Mouse (Mus musculus) kidney, postnatal 0 days (tissue): ENCODE results near the gene Smurf2. TPM values are rescaled to one million over a fixed set of nuclear protein-coding genes. Genes with fewer than 3 reads are reported as not detected.

Experiments used
- ATAC-seq: fragments of 200-750 bp; cut with Nextera tagmentation; replicated peaks from 2 replicates; pipeline ENCODE4 v1.8.0; 2017; ENCODE audit warnings: low read depth, moderate number of reproducible peaks, moderate TSS enrichment, moderate library complexity; ENCODE audit not compliant: low FRiP score
- DNase-seq: peaks from one replicate; pipeline ENCODE4 v3.0.0-alpha.2; 2016; ENCODE audit warnings: low spot score
- H3K27ac ChIP-seq: fragments of 300-500 bp; sonication (generic); 2 replicates; pipeline ENCODE4 v1.5.1; 2014; ENCODE audit warnings: mild to moderate bottlenecking
- H3K27me3 ChIP-seq: fragments of 300-500 bp; sonication (generic); 2 replicates; pipeline ENCODE4 v1.6.1; 2014; ENCODE audit warnings: low read length, mixed read lengths; ENCODE audit not compliant: insufficient read depth
- H3K36me3 ChIP-seq: fragments of 300-500 bp; sonication (generic); 2 replicates; pipeline ENCODE4 v1.6.1; 2014; ENCODE audit warnings: low read length, mixed read lengths; ENCODE audit not compliant: insufficient read depth
- H3K4me1 ChIP-seq: fragments of 300-500 bp; sonication (generic); replicated peaks from 2 replicates; pipeline ENCODE4 v1.6.1; 2014; ENCODE audit warnings: antibody characterized with exemption, low read length, mixed read lengths; ENCODE audit not compliant: insufficient read depth
- H3K4me2 ChIP-seq: fragments of 300-500 bp; sonication (generic); 2 replicates; pipeline ENCODE4 v1.6.1; 2014; ENCODE audit warnings: mild to moderate bottlenecking, low read length, moderate library complexity, mixed read lengths
- H3K4me3 ChIP-seq: fragments of 300-500 bp; sonication (generic); replicated peaks from 2 replicates; pipeline ENCODE4 v1.5.1; 2014; ENCODE audit warnings: low read depth, low read length
- H3K9ac ChIP-seq: fragments of 300-500 bp; sonication (generic); 2 replicates; pipeline ENCODE4 v1.6.1; 2014; ENCODE audit warnings: low read depth, low read length
- H3K9me3 ChIP-seq: fragments of 300-500 bp; sonication (generic); replicated peaks from 2 replicates; pipeline ENCODE4 v1.6.1; 2016; ENCODE audit warnings: low read length, inconsistent platforms, mixed read lengths
- CTCF ChIP-seq: IDR thresholded peaks from 2 replicates; pipeline ENCODE4 v1.5.1; 2016; ENCODE audit warnings: antibody characterized with exemption, low read depth, mild to moderate bottlenecking, moderate library complexity
- WGBS: fragments of 180-500 bp; shearing (Covaris S2); extraction: QIAGEN DNeasy Blood & Tissue Kit; methylation state at CpG from one replicate; pipeline ENCODE4 v1.1.7; 2014; 5-methylcytosine and 5-hydroxymethylcytosine counted together
- microRNA-seq: library from miRNA; unstranded; fragments of <30 nt; microRNA quantifications from one replicate; pipeline ENCODE4, GENCODE M21; 2016
- polyA plus RNA-seq: library from polyadenylated mRNA; unstranded; fragments of >200 nt; fragmentation: Nextera tagmentation; extraction: Ambion mirVana; gene quantifications from 2 replicates; pipeline ENCODE4 v1.2.1, GENCODE M21; 2015

Smurf2 gene
- polyA plus RNA-seq, 1 experiment from 2014 or later: 12.3 TPM

DNA sequence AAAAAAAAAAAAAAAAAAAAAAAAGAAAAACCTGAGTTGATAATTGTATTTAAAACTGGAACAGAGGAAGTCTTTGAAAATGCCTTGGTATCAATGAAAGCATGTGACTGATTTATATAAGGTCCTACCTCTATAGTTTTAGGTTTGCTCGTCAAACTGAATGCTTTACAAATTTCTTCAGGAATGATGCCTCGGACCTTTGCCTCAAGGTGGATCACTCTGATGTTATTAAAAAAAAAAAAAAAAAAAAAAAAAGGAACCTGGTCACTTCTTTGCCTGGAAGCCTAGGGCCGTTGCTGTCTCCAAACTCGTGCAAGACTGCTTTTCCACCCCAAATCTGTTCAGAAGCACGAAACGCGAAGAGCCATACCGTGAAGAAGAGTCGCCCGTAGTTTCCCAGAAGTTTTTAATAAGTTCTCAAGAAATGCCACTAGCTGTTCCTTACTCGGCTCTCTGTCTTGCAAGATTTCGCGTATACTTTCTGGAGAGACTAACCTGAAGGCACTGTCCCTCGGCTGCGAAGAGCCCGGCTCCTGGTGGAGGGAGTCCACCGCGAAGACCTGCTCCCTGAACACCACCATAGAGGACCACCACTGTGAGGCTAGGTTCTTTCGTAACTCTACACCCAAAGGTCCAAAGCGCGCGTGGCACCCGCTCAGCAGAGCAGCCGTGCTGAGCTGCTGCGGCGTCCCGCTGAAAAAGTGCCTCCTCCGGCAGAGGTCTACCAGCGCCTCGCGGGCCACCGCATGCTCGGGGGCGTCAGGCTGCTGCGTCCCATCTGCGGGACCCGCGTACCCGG lies 141.7 kb downstream of the Smurf2 start:
- DNase-seq (peak; percentile 68), ATAC-seq (peak; percentile 81; the same call in 1 of the 2 replicates)
- peak overlapping the region; percentile 96 for H3K27ac ChIP-seq
- no peak for TF ChIP-seq CTCF
- no peaks in the 10 kb centered on the region for H3K9me3 ChIP-seq
- H3K4me2 ChIP-seq: peak overlapping the region; percentile 79
- peak overlapping the region; percentile 91 for H3K9ac ChIP-seq
- 1% methylated on average over 39 of the region's 39 CpGs for WGBS
- H3K36me3 ChIP-seq: peaks cover 38% of the 10 kb centered on the region
- peak overlapping the region; percentile 62 for H3K4me3 ChIP-seq
- no peaks in the 10 kb centered on the region for H3K27me3 ChIP-seq
- H3K4me1 ChIP-seq: no peaks in the 10 kb centered on the region

DNA sequence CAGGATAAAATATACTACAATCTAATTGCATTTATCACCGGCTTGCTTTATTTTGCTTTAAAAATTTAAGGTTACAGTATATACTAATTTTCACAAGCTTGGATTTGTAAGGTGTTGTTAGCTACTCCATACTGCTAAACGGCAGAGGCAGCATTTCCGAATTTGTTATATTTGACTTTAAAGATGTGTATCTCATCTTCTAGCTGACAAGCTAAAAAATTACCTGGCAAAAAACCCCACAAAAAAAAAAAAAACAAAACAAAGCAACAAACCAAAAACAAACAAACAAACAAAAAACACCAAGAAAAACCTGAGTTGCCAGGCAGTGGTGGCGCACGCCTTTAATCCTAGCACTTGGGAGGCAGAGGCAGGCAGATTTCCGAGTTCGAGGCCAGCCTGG lies 142.4 kb downstream of the Smurf2 start:
- Histone ChIP-seq H3K27me3 (no peaks in the 10 kb centered on the region), H3K27ac (no peak overlapping the region), H3K36me3 (peaks cover 35% of the 10 kb centered on the region), H3K4me2 (peak overlapping the region; percentile 79; the same call in 1 of the 2 replicates), H3K9me3 (no peaks in the 10 kb centered on the region), H3K4me3 (no peak overlapping the region), H3K4me1 (no peaks in the 10 kb centered on the region), H3K9ac (no peak overlapping the region)
- TF ChIP-seq CTCF: no peak
- ATAC-seq (no peak), DNase-seq (no peak)
- WGBS: 90% methylated on average over 7 of the region's 7 CpGs

DNA sequence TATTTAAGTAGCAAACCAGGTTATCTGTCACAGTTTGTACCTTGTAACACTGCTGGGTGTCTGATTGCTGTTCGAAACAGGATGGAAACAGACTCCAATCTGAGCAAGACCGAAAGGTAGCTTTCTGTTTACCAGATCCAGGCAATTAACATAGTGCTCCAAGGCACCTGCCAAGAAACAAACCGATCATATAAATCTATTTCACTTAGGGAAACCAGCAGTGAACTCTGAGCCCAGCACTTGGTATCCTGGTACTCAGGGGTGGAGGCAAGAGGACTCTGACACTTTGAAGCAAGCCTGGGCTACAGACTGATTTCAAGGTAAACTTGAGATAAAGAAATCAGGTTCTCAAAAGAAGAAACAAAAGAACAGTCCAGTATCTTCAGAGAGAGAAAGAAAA lies 143.1 kb downstream of the Smurf2 start:
- WGBS: 86% methylated on average over 3 of the region's 3 CpGs
- no peak overlapping the region for H3K27ac ChIP-seq
- TF ChIP-seq CTCF: no peak

GRCm38 (mm10) chr11:106776960-106777359 lies 143.6 kb downstream of the Smurf2 start:
- Histone ChIP-seq H3K4me3 (no peak overlapping the region), H3K27ac (no peak overlapping the region), H3K36me3 (peaks cover 34% of the 10 kb centered on the region), H3K27me3 (no peaks in the 10 kb centered on the region), H3K4me2 (no peak overlapping the region), H3K9ac (no peak overlapping the region), H3K9me3 (no peaks in the 10 kb centered on the region), H3K4me1 (no peaks in the 10 kb centered on the region)
- TF ChIP-seq CTCF: no peak
- 80% methylated on average over 4 of the region's 4 CpGs for WGBS
- ATAC-seq (no peak), DNase-seq (no peak)

More for the DNA sequence above, 143.1 kb downstream of the Smurf2 start:
- Histone ChIP-seq H3K36me3 (peaks cover 32% of the 10 kb centered on the region), H3K4me2 (no peak overlapping the region), H3K27me3 (no peaks in the 10 kb centered on the region), H3K4me3 (no peak overlapping the region), H3K4me1 (no peaks in the 10 kb centered on the region), H3K9ac (no peak overlapping the region), H3K9me3 (no peaks in the 10 kb centered on the region)
- ATAC-seq (no peak), DNase-seq (no peak)

GRCm38 (mm10) chr11:106773061-106773460 lies 147.5 kb downstream of the Smurf2 start:
- ATAC-seq: no peak
- Histone ChIP-seq H3K4me1 (no peaks in the 10 kb centered on the region), H3K27me3 (no peaks in the 10 kb centered on the region), H3K36me3 (peaks cover 53% of the 10 kb centered on the region), H3K4me3 (no peak overlapping the region), H3K4me2 (no peak overlapping the region), H3K9me3 (no peaks in the 10 kb centered on the region), H3K9ac (no peak overlapping the region), H3K27ac (no peak overlapping the region)
- TF ChIP-seq CTCF: no peak
- 77% methylated on average over 9 of the region's 9 CpGs for WGBS
- DNase-seq: no peak

DNA sequence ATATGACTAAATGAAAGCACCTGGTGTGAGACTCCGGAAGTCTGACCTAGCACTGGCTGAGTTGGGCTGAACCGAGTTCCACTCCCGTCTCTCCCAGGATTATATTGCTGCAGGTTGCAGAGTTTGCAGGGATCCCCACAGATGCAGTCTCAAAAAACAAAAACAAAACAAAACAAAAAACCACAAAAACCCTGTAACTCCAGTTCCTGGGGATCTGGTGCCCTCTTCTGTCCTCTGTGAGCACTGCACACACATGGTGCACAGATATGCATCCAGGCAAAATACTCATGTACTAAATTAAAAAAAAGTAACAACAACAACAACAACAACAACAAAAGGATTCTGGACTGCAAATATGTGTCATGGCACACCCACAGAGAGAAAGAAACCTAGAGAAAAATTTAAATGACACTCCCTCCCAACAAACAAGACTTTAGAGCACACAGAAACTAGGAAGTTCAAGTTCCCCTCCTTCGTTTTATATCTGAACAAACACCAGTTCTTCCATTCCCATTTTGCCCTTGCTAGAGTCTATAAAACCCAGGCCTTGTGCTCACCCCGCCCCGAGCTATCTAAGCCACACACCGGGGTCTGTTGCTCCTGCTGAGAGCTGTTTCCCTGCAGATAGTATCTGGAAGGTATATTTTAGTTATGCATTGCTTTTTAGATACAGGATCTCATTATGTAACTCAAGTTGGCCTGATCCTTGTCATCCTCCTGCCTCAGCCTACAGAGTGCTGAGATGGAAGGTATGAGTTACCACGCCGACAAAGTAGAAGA lies 150.1 kb downstream of the Smurf2 start:
- DNase-seq (no peak), ATAC-seq (no peak)
- H3K9ac ChIP-seq: no peak overlapping the region
- no peak overlapping the region for H3K4me2 ChIP-seq
- 93% methylated on average over 9 of the region's 9 CpGs for WGBS
- H3K27me3 ChIP-seq: no peaks in the 10 kb centered on the region
- H3K36me3 ChIP-seq: peaks cover 59% of the 10 kb centered on the region
- peak; percentile 75 for TF ChIP-seq CTCF
- no peak overlapping the region for H3K4me3 ChIP-seq
- H3K27ac ChIP-seq: no peak overlapping the region
- H3K9me3 ChIP-seq: peaks cover 4% of the 10 kb centered on the region; the same call in 1 of the 2 replicates
- no peaks in the 10 kb centered on the region for H3K4me1 ChIP-seq

Small RNA genes within 50 kb of the gene (microRNA-seq; reads per million reads assigned to microRNA genes)
- not detected for gene Gm25994
- 0.60 reads per million for gene Gm27322
- gene Mir3064: 4.4 reads per million, percentile 12 among the genes with 10 or more reads in this experiment

Other genes starting within 250 kb of the Smurf2 start
- 54.1 and 55.0 TPM in 2 replicates for gene Pecam1, start 170.1 kb downstream of the Smurf2 start, polyA plus RNA-seq
- gene Milr1, start 169.5 kb downstream of the Smurf2 start, polyA plus RNA-seq: 0.78 and 0.89 TPM in 2 replicates
- 11.1 and 11.9 TPM in 2 replicates for gene Polg2, start 141.2 kb downstream of the Smurf2 start, polyA plus RNA-seq
- gene Ddx5, start 131.5 kb downstream of the Smurf2 start, polyA plus RNA-seq: 297 and 309 TPM in 2 replicates
- 12.7 and 13.8 TPM in 2 replicates for gene Cep95, start 131.5 kb downstream of the Smurf2 start, polyA plus RNA-seq
- 157 and 170 TPM in 2 replicates for gene Kpna2, start 78.8 kb upstream of the Smurf2 start, polyA plus RNA-seq
- 4.2 and 5.1 TPM in 2 replicates for gene 1810010H24Rik, start 105.0 kb upstream of the Smurf2 start, polyA plus RNA-seq
- gene Bptf, start 211.4 kb upstream of the Smurf2 start, polyA plus RNA-seq: 22.9 and 24.1 TPM in 2 replicates